In genomic region chr7:99351802-99352517, GRCm38 (mm10) we compare ENCODE assay signal across 8 mouse cellular contexts. TPM values are rescaled to one million over a fixed set of nuclear protein-coding genes. Genes with fewer than 3 reads are reported as not detected.
DNase-seq lines count a peak whose midpoint lies in the region; ATAC-seq lines count a peak whose summit lies in the region.

No protein-coding gene starts in this region.

- peak overlapping the region; percentile 99 for H3K27ac ChIP-seq in embryonic facial prominence, embryonic 12.5 days
- H3K27ac ChIP-seq in limb, embryonic 12.5 days = peak overlapping the region; percentile 99
- H3K27ac ChIP-seq in midbrain, embryonic 14.5 days (replicated peaks; ENCODE audit: low read depth, low read length) = peak overlapping the region; percentile 76

- H3K9me3 ChIP-seq in embryonic facial prominence, embryonic 12.5 days = no peaks in the 10 kb centered on the region
- no peaks in the 10 kb centered on the region for H3K9me3 ChIP-seq in limb, embryonic 12.5 days
- H3K9me3 ChIP-seq in midbrain, embryonic 14.5 days (ENCODE audit: control insufficient read depth, low read length) = no peaks in the 10 kb centered on the region

- WGBS in embryonic facial prominence, embryonic 12.5 days = under 1% methylated on average over 18 of the region's 18 CpGs
- WGBS in limb, embryonic 12.5 days = 1% methylated on average over 18 of the region's 18 CpGs
- 4% methylated on average over 18 of the region's 18 CpGs for WGBS in midbrain, embryonic 14.5 days

- DNase-seq in adrenal gland, adult (ENCODE audit: inconsistent age in 2 of 2, low spot score in 1 of 2) = peak; percentile 50 to 85
- no peak for DNase-seq in adrenal gland, postnatal 4 days (ENCODE audit: low spot score in 2 of 2)
- DNase-seq in heart, postnatal 25 days (ENCODE audit: low spot score) = peak; percentile 41
- peak; percentile 75 for DNase-seq in midbrain, embryonic 14.5 days
- DNase-seq in adipocyte (ENCODE audit: low spot score) = no peak
- no peak for DNase-seq in layer of hippocampus, postnatal 36 days

- no peaks in the 10 kb centered on the region for H3K27me3 ChIP-seq in embryonic facial prominence, embryonic 12.5 days
- H3K27me3 ChIP-seq in limb, embryonic 12.5 days = no peaks in the 10 kb centered on the region
- no peaks in the 10 kb centered on the region for H3K27me3 ChIP-seq in midbrain, embryonic 14.5 days (ENCODE audit: control insufficient read depth, insufficient read depth, low read length)

- peaks cover 60% of the 10 kb centered on the region for H3K4me1 ChIP-seq in embryonic facial prominence, embryonic 12.5 days
- peaks cover 64% of the 10 kb centered on the region for H3K4me1 ChIP-seq in limb, embryonic 12.5 days (replicated peaks)
- peaks cover 52% of the 10 kb centered on the region for H3K4me1 ChIP-seq in midbrain, embryonic 14.5 days (ENCODE audit: control insufficient read depth, insufficient read depth, low read length)

- peak overlapping the region; percentile 80 for H3K4me3 ChIP-seq in embryonic facial prominence, embryonic 12.5 days
- peak overlapping the region; percentile 83 for H3K4me3 ChIP-seq in limb, embryonic 12.5 days (replicated peaks)
- peak overlapping the region; percentile 37 for H3K4me3 ChIP-seq in midbrain, embryonic 14.5 days (replicated peaks; ENCODE audit: low read depth, low read length)

- no peak for ATAC-seq in embryonic facial prominence, embryonic 12.5 days (ENCODE audit: insufficient number of reproducible peaks, insufficient read depth, low FRiP score, low TSS enrichment)
- no peak for ATAC-seq in limb, embryonic 12.5 days (ENCODE audit: insufficient number of reproducible peaks, insufficient read depth, low FRiP score, low TSS enrichment, low read depth)
- ATAC-seq in midbrain, embryonic 14.5 days (ENCODE audit: low FRiP score, low TSS enrichment) = peak; percentile 43; the same call in 1 of the 2 replicates

- intact Hi-C loops in heart, postnatal 25 days (cut with DNase I) = no loop called here

- H3K4me2 ChIP-seq in embryonic facial prominence, embryonic 12.5 days (replicated peaks) = peak overlapping the region; percentile 86
- peak overlapping the region; percentile 96 for H3K4me2 ChIP-seq in limb, embryonic 12.5 days
- peak overlapping the region; percentile 64 for H3K4me2 ChIP-seq in midbrain, embryonic 14.5 days (ENCODE audit: low read length)

- peaks cover 36% of the 10 kb centered on the region for H3K36me3 ChIP-seq in embryonic facial prominence, embryonic 12.5 days
- H3K36me3 ChIP-seq in limb, embryonic 12.5 days = peaks cover 29% of the 10 kb centered on the region
- peaks cover 7% of the 10 kb centered on the region for H3K36me3 ChIP-seq in midbrain, embryonic 14.5 days (ENCODE audit: control insufficient read depth, insufficient read depth, low read length)

- peak overlapping the region; percentile 98 for H3K9ac ChIP-seq in embryonic facial prominence, embryonic 12.5 days
- peak overlapping the region; percentile 98 for H3K9ac ChIP-seq in limb, embryonic 12.5 days (replicated peaks)
- peak overlapping the region; percentile 34 for H3K9ac ChIP-seq in midbrain, embryonic 14.5 days (replicated peaks; ENCODE audit: low read length)

RNA-seq across cellular contexts. Expression of gene Serpinh1, which starts 1.1 kb away (rescaled TPM):
- 100 to 1,000 TPM; 366 to 430 TPM for total RNA-seq in adrenal gland, postnatal 4 days (2021)
- polyA plus RNA-seq in embryonic facial prominence, embryonic 12.5 days (2016; fragmentation: Nextera tagmentation; extraction: Ambion mirVana) = 1,388 and 1,403 TPM in 2 replicates
- 100 to 1,000 TPM; 378 to 449 TPM for total RNA-seq in heart, postnatal 25 days (2021)
- polyA plus RNA-seq in limb, embryonic 12.5 days (2016; fragmentation: Nextera tagmentation; extraction: Ambion mirVana) = 1,189 and 1,266 TPM in 2 replicates
- 61.6 and 89.0 TPM in 2 replicates for polyA plus RNA-seq in midbrain, embryonic 14.5 days (2014; fragmentation: Nextera tagmentation; extraction: Ambion mirVana)
- total RNA-seq in layer of hippocampus, postnatal 36 days (2021) = 10 to 100 TPM; 25.7 to 34.6 TPM

RNA-seq across cellular contexts. Expression of gene Gdpd5, which starts 29.3 kb away (rescaled TPM):
- 10 to 100 TPM; 18.4 to 23.4 TPM for total RNA-seq in adrenal gland, postnatal 4 days (2021)
- 20.3 and 23.4 TPM in 2 replicates for polyA plus RNA-seq in embryonic facial prominence, embryonic 12.5 days (2016; fragmentation: Nextera tagmentation; extraction: Ambion mirVana)
- 10 to 100 TPM; 20.1 to 24.1 TPM for total RNA-seq in heart, postnatal 25 days (2021)
- polyA plus RNA-seq in limb, embryonic 12.5 days (2016; fragmentation: Nextera tagmentation; extraction: Ambion mirVana) = 11.2 and 12.2 TPM in 2 replicates
- 38.9 and 40.0 TPM in 2 replicates for polyA plus RNA-seq in midbrain, embryonic 14.5 days (2014; fragmentation: Nextera tagmentation; extraction: Ambion mirVana)
- 10 to 100 TPM; 19.1 to 19.9 TPM for total RNA-seq in layer of hippocampus, postnatal 36 days (2021)

Comparison
In these comparisons a context has a peak if more than half of its experiments do, and no peak if none do; other contexts are left out.
1. DNase-seq: peak in adrenal gland, adult (2 of 2), heart, postnatal 25 days (single experiment) and midbrain, embryonic 14.5 days (single experiment); none in adrenal gland, postnatal 4 days (0 of 2), adipocyte (single experiment) and layer of hippocampus, postnatal 36 days (0 of 2).
2. H3K9ac ChIP-seq: peak in every context shown above with its lines; median percentile 98 in embryonic facial prominence, embryonic 12.5 days; 98 in limb, embryonic 12.5 days; 34 in midbrain, embryonic 14.5 days.
3. RNA of gene Serpinh1, which starts 1.1 kb away (total RNA-seq): 378 to 449 TPM in heart, postnatal 25 days and 366 to 430 TPM in adrenal gland, postnatal 4 days; 25.7 to 34.6 TPM in layer of hippocampus, postnatal 36 days; every median in the first group is over 10 times any median in the second.
4. Peak in every context shown above with its lines, with median percentiles within 50 percentile points of each other: H3K27ac ChIP-seq, H3K4me2 ChIP-seq and H3K4me3 ChIP-seq.